Mouse (Mus musculus): ENCODE measurements around the gene Far2. TPM values are rescaled to one million over a fixed set of nuclear protein-coding genes. Genes with fewer than 3 reads are reported as not detected.
A peak's percentile ranks its signal among the peaks of the same experiment; 100 is the strongest.
"Not testable (repeated sequence)": the region's sequence is repeated elsewhere in the genome, so short reads cannot be mapped to it uniquely, and the experiment has no call there.

The Far2 gene
- total RNA-seq, 2 experiments from 2014 or later, result not detected

GRCm38 (mm10) chr6:148110996-148111633 lies 64.1 kb downstream of the Far2 start:
- intact Hi-C loops (cut with DNase I), result no loop called here

GRCm38 (mm10) chr6:148116371-148116770 lies 69.3 kb downstream of the Far2 start:
- intact Hi-C loops (cut with DNase I), result no loop called here
- DNase-seq (ENCODE audit: low spot score), result no peak

More at GRCm38 (mm10) chr6:148110996-148111633, 64.1 kb downstream of the Far2 start:
- no peak for DNase-seq (ENCODE audit: low spot score)

- DNase-seq (ENCODE audit: low spot score), result no peak
- intact Hi-C loops (cut with DNase I), result no loop called here
Measured at GRCm38 (mm10) chr6:148116907-148117306, 69.8 kb downstream of the Far2 start.

GRCm38 (mm10) chr6:148117696-148118095 lies 70.6 kb downstream of the Far2 start:
- DNase-seq (ENCODE audit: low spot score), result no peak

GRCm38 (mm10) chr6:148120703-148121102 lies 73.6 kb downstream of the Far2 start:
- DNase-seq (ENCODE audit: low spot score), result no peak
- intact Hi-C loops (cut with DNase I), result no loop called here

More at GRCm38 (mm10) chr6:148117696-148118095, 70.6 kb downstream of the Far2 start:
- intact Hi-C loops (cut with DNase I), result no loop called here

GRCm38 (mm10) chr6:148126851-148127250 lies 79.8 kb downstream of the Far2 start:
- DNase-seq (ENCODE audit: low spot score); intact Hi-C loops (cut with DNase I): not testable (repeated sequence)

- intact Hi-C loops (cut with DNase I), result loop anchor here (10.0 kb wide), 1 partner anchor 128 kb away; no protein-coding TSS in a partner anchor
- no peak for DNase-seq (ENCODE audit: low spot score)
Measured at GRCm38 (mm10) chr6:148132314-148132713, 85.3 kb downstream of the Far2 start.

GRCm38 (mm10) chr6:148133536-148133935 lies 86.5 kb downstream of the Far2 start:
- no peak for DNase-seq (ENCODE audit: low spot score)
- intact Hi-C loops (cut with DNase I), result loop anchor here (10.0 kb wide), 1 partner anchor 129 kb away; no protein-coding TSS in a partner anchor

GRCm38 (mm10) chr6:148135769-148136382 lies 88.8 kb downstream of the Far2 start:
- peak; percentile 31 for DNase-seq (ENCODE audit: low spot score)
- intact Hi-C loops (cut with DNase I), result loop anchor here (10.0 kb wide), 1 partner anchor 131 kb away; no protein-coding TSS in a partner anchor

- no peak for DNase-seq (ENCODE audit: low spot score)
- intact Hi-C loops (cut with DNase I), result loop anchor here (10.0 kb wide), 1 partner anchor 135 kb away; no protein-coding TSS in a partner anchor
Measured at GRCm38 (mm10) chr6:148139288-148139995, 92.4 kb downstream of the Far2 start.

- intact Hi-C loops (cut with DNase I), result no loop called here
- no peak for DNase-seq (ENCODE audit: low spot score)
Measured at GRCm38 (mm10) chr6:148141874-148142273, 94.8 kb downstream of the Far2 start.

GRCm38 (mm10) chr6:148142421-148142820 lies 95.4 kb downstream of the Far2 start:
- intact Hi-C loops (cut with DNase I), result no loop called here
- DNase-seq (ENCODE audit: low spot score), result no peak

- intact Hi-C loops (cut with DNase I); DNase-seq (ENCODE audit: low spot score): not testable (repeated sequence)
Measured at GRCm38 (mm10) chr6:148152305-148152704, 105.2 kb downstream of the Far2 start.

- intact Hi-C loops (cut with DNase I), result no loop called here
- no peak for DNase-seq (ENCODE audit: low spot score)
Measured at GRCm38 (mm10) chr6:148172904-148173303, 125.8 kb downstream of the Far2 start.

- intact Hi-C loops (cut with DNase I), result no loop called here
- DNase-seq (ENCODE audit: low spot score), result no peak
Measured at GRCm38 (mm10) chr6:148185694-148186093, 138.6 kb downstream of the Far2 start.

GRCm38 (mm10) chr6:148193972-148194701 lies 147.1 kb downstream of the Far2 start:
- DNase-seq (ENCODE audit: low spot score), result no peak
- intact Hi-C loops (cut with DNase I), result no loop called here

GRCm38 (mm10) chr6:148199177-148199576 lies 152.1 kb downstream of the Far2 start:
- intact Hi-C loops (cut with DNase I), result no loop called here

GRCm38 (mm10) chr6:148199729-148200128 lies 152.7 kb downstream of the Far2 start:
- DNase-seq (ENCODE audit: low spot score), result no peak
- intact Hi-C loops (cut with DNase I), result no loop called here

More at GRCm38 (mm10) chr6:148199177-148199576, 152.1 kb downstream of the Far2 start:
- DNase-seq (ENCODE audit: low spot score), result no peak

- intact Hi-C loops (cut with DNase I), result no loop called here
Measured at GRCm38 (mm10) chr6:148205134-148205533, 158.1 kb downstream of the Far2 start.

GRCm38 (mm10) chr6:148207522-148207921 lies 160.5 kb downstream of the Far2 start:
- intact Hi-C loops (cut with DNase I), result no loop called here
- DNase-seq (ENCODE audit: low spot score), result no peak

More at GRCm38 (mm10) chr6:148205134-148205533, 158.1 kb downstream of the Far2 start:
- DNase-seq (ENCODE audit: low spot score), result no peak

Data from heart, postnatal 25 days (tissue).